Mouse (Mus musculus) E14TG2a.4 (cell line): ENCODE results near the gene Ctso.

ENCODE experiments used
- CTCF ChIP-seq: conservative IDR thresholded peaks from 2 replicates; pipeline ENCODE4 v1.5.1; 2014; ENCODE audit warnings: low read length
- NANOG ChIP-seq: IDR thresholded peaks from 2 replicates; pipeline ENCODE4 v1.6.1; 2014; ENCODE audit warnings: borderline replicate concordance, low read length, mixed read lengths

- TF ChIP-seq CTCF (no peak), NANOG (no peak)
Observed at GRCm38 (mm10) chr3:81942341-81942740, 9.9 kb downstream of the Ctso start.
